Mouse (Mus musculus): ENCODE data around the gene Dpy19l3. TPM values are rescaled to one million over a fixed set of nuclear protein-coding genes. Genes with fewer than 3 reads are reported as not detected.

Gene Dpy19l3
- polyA plus RNA-seq, 1 experiment from 2014 or later = 39.5 TPM

DNA sequence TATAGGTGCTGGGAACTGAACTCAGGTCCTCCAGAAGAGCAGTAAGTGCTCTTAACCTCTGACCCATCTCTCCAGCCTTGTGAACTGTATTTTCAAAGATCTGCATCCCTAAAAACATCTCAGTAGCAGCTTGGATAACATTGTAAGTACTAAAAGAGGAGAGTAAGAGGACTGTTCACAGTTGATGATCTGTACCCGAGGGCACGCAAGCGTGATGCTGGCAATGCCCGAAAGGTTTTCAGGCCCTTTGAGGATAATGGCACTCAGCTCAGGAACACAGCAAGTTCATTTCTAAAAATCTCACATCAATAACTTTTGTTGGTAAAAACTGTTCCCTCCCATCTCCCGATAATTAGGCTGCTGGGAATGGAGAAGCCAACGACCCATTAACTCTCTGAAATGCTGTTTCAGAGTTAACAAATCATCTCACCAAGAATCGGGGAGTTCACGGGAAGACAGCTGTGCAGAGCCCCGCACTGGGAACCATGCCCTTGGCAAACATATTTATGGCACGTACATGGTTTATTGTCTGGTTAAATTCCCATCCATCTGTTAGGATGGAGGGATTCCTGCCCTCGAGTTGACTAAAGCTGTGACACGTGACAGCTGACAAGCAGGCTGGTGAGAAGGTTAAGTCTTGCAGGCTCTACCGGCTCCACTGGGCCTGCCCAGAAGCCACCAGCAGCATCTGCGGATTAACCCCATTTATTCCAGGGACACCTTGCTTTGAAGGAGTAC, 20.8 kb downstream of the Dpy19l3 start:
- Histone ChIP-seq H3K9ac (replicated peaks; ENCODE audit: low read length) (no peak overlapping the region), H3K27ac (replicated peaks; ENCODE audit: low read depth, low read length) (no peak overlapping the region), H3K36me3 (replicated peaks; ENCODE audit: control insufficient read depth, insufficient read depth, low read depth, low read length) (no peaks in the 10 kb centered on the region; the same call in 1 of the 2 replicates), H3K4me1 (ENCODE audit: control insufficient read depth, insufficient read depth, low read length) (no peaks in the 10 kb centered on the region), H3K9me3 (replicated peaks; ENCODE audit: control insufficient read depth, low read length) (no peaks in the 10 kb centered on the region), H3K4me3 (ENCODE audit: low read depth, low read length) (no peak overlapping the region), H3K4me2 (ENCODE audit: low read depth, low read length) (no peak overlapping the region), H3K27me3 (ENCODE audit: control insufficient read depth, insufficient read depth, low read length) (no peaks in the 10 kb centered on the region)
- 83% methylated on average over 14 of the region's 14 CpGs for WGBS
- no peak for DNase-seq (ENCODE audit: low spot score)
- ATAC-seq (replicated peaks; ENCODE audit: insufficient number of reproducible peaks, low FRiP score, low TSS enrichment, low read depth) = no peak

- Histone ChIP-seq H3K9ac (replicated peaks; ENCODE audit: low read length) (no peak overlapping the region), H3K4me2 (ENCODE audit: low read depth, low read length) (no peak overlapping the region), H3K27ac (replicated peaks; ENCODE audit: low read depth, low read length) (no peak overlapping the region), H3K4me1 (ENCODE audit: control insufficient read depth, insufficient read depth, low read length) (no peaks in the 10 kb centered on the region), H3K9me3 (replicated peaks; ENCODE audit: control insufficient read depth, low read length) (no peaks in the 10 kb centered on the region), H3K36me3 (replicated peaks; ENCODE audit: control insufficient read depth, insufficient read depth, low read depth, low read length) (no peaks in the 10 kb centered on the region; the same call in 1 of the 2 replicates), H3K27me3 (ENCODE audit: control insufficient read depth, insufficient read depth, low read length) (no peaks in the 10 kb centered on the region), H3K4me3 (ENCODE audit: low read depth, low read length) (no peak overlapping the region)
- ATAC-seq (replicated peaks; ENCODE audit: insufficient number of reproducible peaks, low FRiP score, low TSS enrichment, low read depth) (no peak), DNase-seq (ENCODE audit: low spot score) (no peak)
- WGBS = 87% methylated on average over 10 of the region's 10 CpGs
Measured at GRCm38 (mm10) chr7:35732585-35733059, 21.6 kb downstream of the Dpy19l3 start.

DNA sequence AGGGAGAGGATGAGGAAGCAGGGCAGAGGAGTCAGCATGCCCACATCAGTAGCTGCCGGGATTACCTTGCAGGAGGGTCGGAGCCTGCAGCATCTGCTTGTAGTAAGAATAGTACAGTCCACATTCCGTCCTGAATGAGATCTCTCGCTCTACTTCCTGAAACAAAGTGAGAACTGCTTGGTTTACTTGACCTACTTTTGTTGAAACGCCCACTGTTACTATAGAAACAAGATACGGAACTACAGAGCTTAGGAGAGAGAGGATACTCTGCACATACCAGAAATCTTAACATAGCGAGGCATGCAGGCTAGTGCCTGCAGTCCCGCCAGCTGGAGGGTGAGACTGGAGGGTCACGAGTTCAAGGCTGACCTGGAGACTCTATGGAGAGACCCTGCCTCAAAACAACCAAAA, 24.6 kb downstream of the Dpy19l3 start:
- H3K4me3 ChIP-seq (ENCODE audit: low read depth, low read length) = no peak overlapping the region
- H3K36me3 ChIP-seq (replicated peaks; ENCODE audit: control insufficient read depth, insufficient read depth, low read depth, low read length) = no peaks in the 10 kb centered on the region
- H3K9me3 ChIP-seq (replicated peaks; ENCODE audit: control insufficient read depth, low read length) = no peaks in the 10 kb centered on the region
- DNase-seq (ENCODE audit: low spot score) (no peak), ATAC-seq (replicated peaks; ENCODE audit: insufficient number of reproducible peaks, low FRiP score, low TSS enrichment, low read depth) (no peak)
- H3K9ac ChIP-seq (replicated peaks; ENCODE audit: low read length) = no peak overlapping the region
- no peak overlapping the region for H3K4me2 ChIP-seq (ENCODE audit: low read depth, low read length)
- no peak overlapping the region for H3K27ac ChIP-seq (replicated peaks; ENCODE audit: low read depth, low read length)
- WGBS = 90% methylated on average over 9 of the region's 9 CpGs
- H3K27me3 ChIP-seq (ENCODE audit: control insufficient read depth, insufficient read depth, low read length) = no peaks in the 10 kb centered on the region
- H3K4me1 ChIP-seq (ENCODE audit: control insufficient read depth, insufficient read depth, low read length) = no peaks in the 10 kb centered on the region

DNA sequence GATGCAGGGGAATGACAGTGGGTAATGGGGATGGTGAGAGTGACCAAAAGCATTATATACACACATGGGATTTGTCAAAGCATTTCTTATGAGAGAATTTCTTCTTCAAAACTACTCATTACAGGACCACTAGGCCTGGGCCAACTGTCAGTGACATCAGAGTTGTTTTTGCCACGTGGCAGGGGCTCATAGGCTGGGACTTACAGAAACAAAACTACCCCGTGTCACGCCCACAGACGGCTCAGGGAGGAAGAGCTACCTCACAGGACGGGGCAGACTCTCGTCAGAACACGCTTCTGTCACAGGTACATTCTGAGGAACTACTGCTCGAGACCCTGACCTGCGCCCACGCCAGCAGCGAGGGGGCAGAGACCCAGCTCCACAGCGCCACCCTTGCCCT, 25.9 kb downstream of the Dpy19l3 start:
- no peak for DNase-seq (ENCODE audit: low spot score)
- ATAC-seq (replicated peaks; ENCODE audit: insufficient number of reproducible peaks, low FRiP score, low TSS enrichment, low read depth) = no peak
- no peak overlapping the region for H3K9ac ChIP-seq (replicated peaks; ENCODE audit: low read length)
- no peak overlapping the region for H3K27ac ChIP-seq (replicated peaks; ENCODE audit: low read depth, low read length)
- no peak overlapping the region for H3K4me3 ChIP-seq (ENCODE audit: low read depth, low read length)
- no peaks in the 10 kb centered on the region for H3K4me1 ChIP-seq (ENCODE audit: control insufficient read depth, insufficient read depth, low read length)
- no peak overlapping the region for H3K4me2 ChIP-seq (ENCODE audit: low read depth, low read length)
- no peaks in the 10 kb centered on the region for H3K9me3 ChIP-seq (replicated peaks; ENCODE audit: control insufficient read depth, low read length)
- 94% methylated on average over 12 of the region's 12 CpGs for WGBS
- no peaks in the 10 kb centered on the region for H3K27me3 ChIP-seq (ENCODE audit: control insufficient read depth, insufficient read depth, low read length)
- H3K36me3 ChIP-seq (replicated peaks; ENCODE audit: control insufficient read depth, insufficient read depth, low read depth, low read length) = no peaks in the 10 kb centered on the region

DNA sequence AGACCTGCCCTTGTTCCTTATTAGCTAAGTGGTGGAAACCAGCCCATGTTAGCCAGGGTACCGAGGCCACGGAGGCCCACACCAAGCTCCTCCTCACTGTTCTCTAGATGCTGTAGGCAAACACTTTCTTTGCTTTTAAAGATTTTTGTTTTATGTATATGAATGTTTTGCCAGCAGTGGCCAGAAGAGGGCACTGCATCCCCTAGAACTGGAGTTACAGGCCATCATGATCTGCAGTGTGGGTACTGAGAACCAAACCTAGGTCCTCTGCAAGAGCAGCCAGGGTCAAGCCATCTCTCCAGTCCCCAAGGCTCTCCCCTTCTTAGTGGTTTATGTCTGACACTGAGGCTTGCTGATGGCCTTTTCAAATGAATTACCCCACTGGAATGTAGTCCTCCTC, 31.2 kb downstream of the Dpy19l3 start:
- no peak overlapping the region for H3K9ac ChIP-seq (replicated peaks; ENCODE audit: low read length)
- H3K36me3 ChIP-seq (replicated peaks; ENCODE audit: control insufficient read depth, insufficient read depth, low read depth, low read length) = no peaks in the 10 kb centered on the region; the same call in none of the 2 replicates
- H3K4me2 ChIP-seq (ENCODE audit: low read depth, low read length) = no peak overlapping the region
- ATAC-seq (replicated peaks; ENCODE audit: insufficient number of reproducible peaks, low FRiP score, low TSS enrichment, low read depth) (no peak), DNase-seq (ENCODE audit: low spot score) (no peak)
- no peaks in the 10 kb centered on the region for H3K27me3 ChIP-seq (ENCODE audit: control insufficient read depth, insufficient read depth, low read length)
- H3K4me3 ChIP-seq (ENCODE audit: low read depth, low read length) = no peak overlapping the region
- H3K27ac ChIP-seq (replicated peaks; ENCODE audit: low read depth, low read length) = no peak overlapping the region
- no peaks in the 10 kb centered on the region for H3K4me1 ChIP-seq (ENCODE audit: control insufficient read depth, insufficient read depth, low read length)
- H3K9me3 ChIP-seq (replicated peaks; ENCODE audit: control insufficient read depth, low read length) = no peaks in the 10 kb centered on the region
- WGBS = 85% methylated on average over 2 of the region's 2 CpGs

GRCm38 (mm10) chr7:35718421-35719178, 35.7 kb downstream of the Dpy19l3 start:
- H3K36me3 ChIP-seq (replicated peaks; ENCODE audit: control insufficient read depth, insufficient read depth, low read depth, low read length) = peaks cover 2% of the 10 kb centered on the region
- H3K27me3 ChIP-seq (ENCODE audit: control insufficient read depth, insufficient read depth, low read length) = no peaks in the 10 kb centered on the region
- no peaks in the 10 kb centered on the region for H3K4me1 ChIP-seq (ENCODE audit: control insufficient read depth, insufficient read depth, low read length)
- H3K9ac ChIP-seq (replicated peaks; ENCODE audit: low read length) = no peak overlapping the region
- H3K9me3 ChIP-seq (replicated peaks; ENCODE audit: control insufficient read depth, low read length) = no peaks in the 10 kb centered on the region
- H3K4me2 ChIP-seq (ENCODE audit: low read depth, low read length) = no peak overlapping the region
- H3K4me3 ChIP-seq (ENCODE audit: low read depth, low read length) = no peak overlapping the region
- ATAC-seq (replicated peaks; ENCODE audit: insufficient number of reproducible peaks, low FRiP score, low TSS enrichment, low read depth) (no peak), DNase-seq (ENCODE audit: low spot score) (no peak)
- 89% methylated on average over 8 of the region's 8 CpGs for WGBS
- H3K27ac ChIP-seq (replicated peaks; ENCODE audit: low read depth, low read length) = no peak overlapping the region

DNA sequence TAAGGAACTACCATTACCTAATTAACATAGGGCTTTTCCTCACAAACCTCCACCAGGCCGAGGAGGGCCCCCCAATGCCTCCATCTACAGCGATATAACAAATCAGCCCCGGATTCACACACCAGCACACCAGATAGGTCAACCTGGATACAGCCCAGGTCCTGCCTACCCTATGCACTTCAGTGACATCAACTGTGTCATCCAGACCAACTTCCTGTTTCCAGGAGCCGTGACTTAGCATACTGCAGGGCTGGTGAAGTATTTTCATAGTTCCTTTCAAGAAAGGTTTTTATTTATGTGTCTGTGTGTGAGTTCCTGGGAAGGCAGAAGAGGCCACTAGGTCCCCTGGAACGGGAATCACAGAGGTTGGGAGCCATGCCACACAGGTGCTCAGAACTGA, 43.9 kb downstream of the Dpy19l3 start:
- Histone ChIP-seq H3K4me3 (ENCODE audit: low read depth, low read length) (no peak overlapping the region), H3K4me1 (ENCODE audit: control insufficient read depth, insufficient read depth, low read length) (no peaks in the 10 kb centered on the region), H3K9ac (replicated peaks; ENCODE audit: low read length) (no peak overlapping the region), H3K9me3 (replicated peaks; ENCODE audit: control insufficient read depth, low read length) (no peaks in the 10 kb centered on the region), H3K36me3 (replicated peaks; ENCODE audit: control insufficient read depth, insufficient read depth, low read depth, low read length) (peaks cover 7% of the 10 kb centered on the region; the same call in 1 of the 2 replicates), H3K27ac (replicated peaks; ENCODE audit: low read depth, low read length) (no peak overlapping the region), H3K4me2 (ENCODE audit: low read depth, low read length) (no peak overlapping the region), H3K27me3 (ENCODE audit: control insufficient read depth, insufficient read depth, low read length) (no peaks in the 10 kb centered on the region)
- ATAC-seq (replicated peaks; ENCODE audit: insufficient number of reproducible peaks, low FRiP score, low TSS enrichment, low read depth) = no peak
- DNase-seq (ENCODE audit: low spot score) = no peak
- WGBS = 91% methylated on average over 5 of the region's 5 CpGs

- WGBS = 88% methylated on average over 16 of the region's 16 CpGs
- no peak for ATAC-seq (replicated peaks; ENCODE audit: insufficient number of reproducible peaks, low FRiP score, low TSS enrichment, low read depth)
- Histone ChIP-seq H3K4me1 (ENCODE audit: control insufficient read depth, insufficient read depth, low read length) (no peaks in the 10 kb centered on the region), H3K27ac (replicated peaks; ENCODE audit: low read depth, low read length) (no peak overlapping the region), H3K9me3 (replicated peaks; ENCODE audit: control insufficient read depth, low read length) (no peaks in the 10 kb centered on the region), H3K4me3 (ENCODE audit: low read depth, low read length) (no peak overlapping the region), H3K36me3 (replicated peaks; ENCODE audit: control insufficient read depth, insufficient read depth, low read depth, low read length) (peaks cover 7% of the 10 kb centered on the region; the same call in 1 of the 2 replicates), H3K27me3 (ENCODE audit: control insufficient read depth, insufficient read depth, low read length) (no peaks in the 10 kb centered on the region), H3K9ac (replicated peaks; ENCODE audit: low read length) (no peak overlapping the region), H3K4me2 (ENCODE audit: low read depth, low read length) (no peak overlapping the region)
- no peak for DNase-seq (ENCODE audit: low spot score)
Measured at GRCm38 (mm10) chr7:35708101-35708500, 46.2 kb downstream of the Dpy19l3 start.
